Mouse (Mus musculus): ENCODE data around the gene Radil. TPM values are rescaled to one million over a fixed set of nuclear protein-coding genes. Genes with fewer than 3 reads are reported as not detected.

Gene Radil
- polyA plus RNA-seq, 1 experiment from 2014 or later, result 7.9 TPM

GRCm38 (mm10) chr5:142458791-142459557 lies 91.9 kb downstream of the Radil start:
- Histone ChIP-seq H3K36me3 (peaks cover 58% of the 10 kb centered on the region), H3K27me3 (no peaks in the 10 kb centered on the region), H3K9me3 (replicated peaks) (no peaks in the 10 kb centered on the region), H3K4me3 (replicated peaks) (no peak overlapping the region), H3K4me1 (peaks cover 20% of the 10 kb centered on the region), H3K9ac (no peak overlapping the region), H3K27ac (replicated peaks) (peak overlapping the region; percentile 78; the same call in 1 of the 2 replicates), H3K4me2 (replicated peaks) (no peak overlapping the region)
- ATAC-seq (ENCODE audit: insufficient number of reproducible peaks, low FRiP score, low TSS enrichment, low read depth), result no peak
- 78% methylated on average over 17 of the region's 17 CpGs for WGBS

DNA sequence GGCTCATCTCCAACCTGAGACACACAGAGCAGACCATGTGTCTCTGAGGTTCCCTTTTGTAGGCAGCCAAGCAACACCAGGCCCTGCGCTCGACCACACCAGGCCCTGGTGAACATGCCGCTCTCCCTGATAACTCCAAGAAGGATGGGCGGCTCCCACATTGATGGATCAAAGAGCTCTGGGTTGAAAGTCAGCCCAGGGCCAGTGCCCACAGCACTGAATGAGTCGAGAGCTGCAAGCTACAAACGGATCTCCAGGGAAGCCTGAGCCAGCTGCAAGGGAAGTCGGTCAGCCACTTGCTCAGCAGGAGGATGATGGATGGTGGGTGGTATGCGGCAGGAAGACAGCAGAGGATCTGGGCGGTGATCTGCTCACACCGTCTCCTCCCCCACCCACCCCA lies 93.6 kb downstream of the Radil start:
- Histone ChIP-seq H3K27me3 (no peaks in the 10 kb centered on the region), H3K4me2 (replicated peaks) (no peak overlapping the region), H3K9me3 (replicated peaks) (no peaks in the 10 kb centered on the region), H3K36me3 (peaks cover 70% of the 10 kb centered on the region), H3K9ac (no peak overlapping the region), H3K4me3 (replicated peaks) (no peak overlapping the region), H3K27ac (replicated peaks) (peak overlapping the region; percentile 34; the same call in 1 of the 2 replicates), H3K4me1 (peaks cover 13% of the 10 kb centered on the region; the same call in 1 of the 2 replicates)
- ATAC-seq (ENCODE audit: insufficient number of reproducible peaks, low FRiP score, low TSS enrichment, low read depth), result no peak
- 75% methylated on average over 10 of the region's 10 CpGs for WGBS

DNA sequence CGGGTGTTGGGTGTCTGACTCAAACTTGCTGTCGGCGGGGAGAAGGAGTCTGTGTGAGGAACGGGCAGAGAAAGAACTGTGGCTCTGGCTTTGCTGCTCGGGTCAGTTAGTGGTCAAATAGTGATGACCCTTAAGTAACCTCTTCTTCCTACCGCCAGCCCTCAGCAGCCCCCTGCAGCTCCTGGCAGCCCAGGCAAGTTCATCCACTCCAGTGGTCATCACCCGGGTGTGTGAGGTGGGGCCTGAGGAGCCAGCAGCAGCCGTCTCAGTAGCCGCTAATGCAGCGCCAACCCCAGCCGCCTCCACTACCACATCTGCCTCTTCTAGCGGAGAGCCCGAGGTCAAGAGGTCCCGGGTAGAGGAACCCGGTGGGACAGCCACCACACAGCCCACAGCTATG lies 94.6 kb downstream of the Radil start:
- Histone ChIP-seq H3K4me1 (peaks cover 13% of the 10 kb centered on the region; the same call in 1 of the 2 replicates), H3K27me3 (no peaks in the 10 kb centered on the region), H3K4me2 (replicated peaks) (no peak overlapping the region), H3K27ac (replicated peaks) (no peak overlapping the region), H3K36me3 (peaks cover 68% of the 10 kb centered on the region), H3K4me3 (replicated peaks) (no peak overlapping the region), H3K9ac (no peak overlapping the region), H3K9me3 (replicated peaks) (no peaks in the 10 kb centered on the region)
- ATAC-seq (ENCODE audit: insufficient number of reproducible peaks, low FRiP score, low TSS enrichment, low read depth), result no peak
- WGBS, result 77% methylated on average over 15 of the region's 15 CpGs

DNA sequence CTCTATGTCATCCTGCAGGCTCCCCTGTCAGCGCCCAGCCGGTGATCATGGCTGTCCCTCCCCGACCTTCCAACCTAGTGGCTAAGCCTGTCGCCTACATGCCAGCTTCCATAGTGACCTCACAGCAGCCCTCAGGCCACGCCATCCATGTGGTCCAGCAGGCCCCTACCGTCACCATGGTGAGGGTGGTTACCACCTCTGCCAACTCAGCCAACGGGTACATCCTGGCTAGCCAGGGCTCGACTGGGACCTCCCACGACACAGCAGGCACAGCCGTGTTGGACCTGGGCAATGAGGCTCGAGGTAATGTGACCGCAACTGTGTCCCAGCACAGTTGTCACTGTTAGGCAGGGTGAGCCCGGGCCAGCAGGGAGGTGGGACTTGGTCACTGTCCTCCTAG lies 97.2 kb downstream of the Radil start:
- Histone ChIP-seq H3K36me3 (peaks cover 90% of the 10 kb centered on the region), H3K27me3 (no peaks in the 10 kb centered on the region), H3K27ac (replicated peaks) (no peak overlapping the region), H3K4me3 (replicated peaks) (no peak overlapping the region), H3K9me3 (replicated peaks) (no peaks in the 10 kb centered on the region), H3K9ac (no peak overlapping the region), H3K4me1 (no peaks in the 10 kb centered on the region), H3K4me2 (replicated peaks) (no peak overlapping the region)
- 94% methylated on average over 13 of the region's 13 CpGs for WGBS
- no peak for ATAC-seq (ENCODE audit: insufficient number of reproducible peaks, low FRiP score, low TSS enrichment, low read depth)

GRCm38 (mm10) chr5:142451759-142452158 lies 99.1 kb downstream of the Radil start:
- WGBS, result 44% methylated on average over 1 of the region's 1 CpGs
- no peak for ATAC-seq (ENCODE audit: insufficient number of reproducible peaks, low FRiP score, low TSS enrichment, low read depth)
- no peak overlapping the region for H3K9ac ChIP-seq
- peaks cover 72% of the 10 kb centered on the region for H3K36me3 ChIP-seq
- H3K4me1 ChIP-seq, result peaks cover 11% of the 10 kb centered on the region
- no peak overlapping the region for H3K4me3 ChIP-seq (replicated peaks)
- H3K9me3 ChIP-seq (replicated peaks), result no peaks in the 10 kb centered on the region
- H3K27me3 ChIP-seq, result no peaks in the 10 kb centered on the region
- H3K4me2 ChIP-seq (replicated peaks), result no peak overlapping the region
- no peak overlapping the region for H3K27ac ChIP-seq (replicated peaks)

GRCm38 (mm10) chr5:142450846-142451245 lies 100.1 kb downstream of the Radil start:
- Histone ChIP-seq H3K4me1 (peaks cover 11% of the 10 kb centered on the region), H3K4me2 (replicated peaks) (no peak overlapping the region), H3K27me3 (no peaks in the 10 kb centered on the region), H3K36me3 (peaks cover 63% of the 10 kb centered on the region), H3K9ac (no peak overlapping the region), H3K27ac (replicated peaks) (no peak overlapping the region), H3K9me3 (replicated peaks) (no peaks in the 10 kb centered on the region), H3K4me3 (replicated peaks) (no peak overlapping the region)
- WGBS, result 91% methylated on average over 9 of the region's 9 CpGs
- ATAC-seq (ENCODE audit: insufficient number of reproducible peaks, low FRiP score, low TSS enrichment, low read depth), result no peak

DNA sequence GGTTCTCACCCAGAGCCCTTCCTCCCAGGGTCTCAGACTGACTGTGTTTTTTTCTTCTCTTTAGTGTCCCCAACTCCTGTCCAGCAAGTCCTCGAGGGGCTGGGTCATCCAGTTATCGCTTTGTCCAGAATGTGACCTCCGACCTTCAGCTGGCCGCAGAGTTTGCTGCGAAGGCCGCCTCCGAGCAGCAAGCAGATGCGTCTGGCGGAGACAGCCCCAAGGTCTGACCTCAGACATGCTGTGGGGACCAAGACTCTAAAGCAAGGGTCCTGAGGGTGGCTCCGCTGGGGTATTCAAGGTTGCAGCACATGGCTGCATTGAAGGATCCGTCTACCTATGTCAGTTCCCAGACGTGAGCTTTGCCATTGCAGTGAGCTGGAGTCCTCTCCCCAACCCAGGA lies 102.3 kb downstream of the Radil start:
- 50% methylated on average over 12 of the region's 12 CpGs for WGBS
- Histone ChIP-seq H3K36me3 (peaks cover 43% of the 10 kb centered on the region), H3K27me3 (no peaks in the 10 kb centered on the region), H3K4me1 (peaks cover 33% of the 10 kb centered on the region), H3K27ac (replicated peaks) (no peak overlapping the region), H3K9me3 (replicated peaks) (no peaks in the 10 kb centered on the region), H3K4me3 (replicated peaks) (no peak overlapping the region), H3K4me2 (replicated peaks) (no peak overlapping the region), H3K9ac (no peak overlapping the region)
- no peak for ATAC-seq (ENCODE audit: insufficient number of reproducible peaks, low FRiP score, low TSS enrichment, low read depth)

- Histone ChIP-seq H3K9ac (no peak overlapping the region), H3K36me3 (peaks cover 37% of the 10 kb centered on the region), H3K4me1 (peaks cover 39% of the 10 kb centered on the region), H3K9me3 (replicated peaks) (no peaks in the 10 kb centered on the region), H3K27ac (replicated peaks) (peak overlapping the region; percentile 70), H3K27me3 (no peaks in the 10 kb centered on the region), H3K4me2 (replicated peaks) (0 out of 2 replicates have a peak overlapping the region, but pooled peaks have one; percentile 13), H3K4me3 (replicated peaks) (no peak overlapping the region)
- peak; percentile 83 for ATAC-seq (ENCODE audit: insufficient number of reproducible peaks, low FRiP score, low TSS enrichment, low read depth)
- WGBS, result 3% methylated on average over 9 of the region's 9 CpGs
Measured at GRCm38 (mm10) chr5:142448076-142448475, 102.8 kb downstream of the Radil start.

GRCm38 (mm10) chr5:142445709-142446108 lies 105.2 kb downstream of the Radil start:
- WGBS, result 45% methylated on average over 8 of the region's 8 CpGs
- 0 out of 2 replicates have a peak overlapping the region, but pooled peaks have one; percentile 44 for H3K27ac ChIP-seq (replicated peaks)
- peaks cover 21% of the 10 kb centered on the region for H3K36me3 ChIP-seq
- H3K4me3 ChIP-seq (replicated peaks), result no peak overlapping the region
- ATAC-seq (ENCODE audit: insufficient number of reproducible peaks, low FRiP score, low TSS enrichment, low read depth), result no peak
- no peaks in the 10 kb centered on the region for H3K9me3 ChIP-seq (replicated peaks)
- peaks cover 61% of the 10 kb centered on the region for H3K4me1 ChIP-seq
- H3K27me3 ChIP-seq, result no peaks in the 10 kb centered on the region
- H3K4me2 ChIP-seq (replicated peaks), result no peak overlapping the region
- no peak overlapping the region for H3K9ac ChIP-seq

DNA sequence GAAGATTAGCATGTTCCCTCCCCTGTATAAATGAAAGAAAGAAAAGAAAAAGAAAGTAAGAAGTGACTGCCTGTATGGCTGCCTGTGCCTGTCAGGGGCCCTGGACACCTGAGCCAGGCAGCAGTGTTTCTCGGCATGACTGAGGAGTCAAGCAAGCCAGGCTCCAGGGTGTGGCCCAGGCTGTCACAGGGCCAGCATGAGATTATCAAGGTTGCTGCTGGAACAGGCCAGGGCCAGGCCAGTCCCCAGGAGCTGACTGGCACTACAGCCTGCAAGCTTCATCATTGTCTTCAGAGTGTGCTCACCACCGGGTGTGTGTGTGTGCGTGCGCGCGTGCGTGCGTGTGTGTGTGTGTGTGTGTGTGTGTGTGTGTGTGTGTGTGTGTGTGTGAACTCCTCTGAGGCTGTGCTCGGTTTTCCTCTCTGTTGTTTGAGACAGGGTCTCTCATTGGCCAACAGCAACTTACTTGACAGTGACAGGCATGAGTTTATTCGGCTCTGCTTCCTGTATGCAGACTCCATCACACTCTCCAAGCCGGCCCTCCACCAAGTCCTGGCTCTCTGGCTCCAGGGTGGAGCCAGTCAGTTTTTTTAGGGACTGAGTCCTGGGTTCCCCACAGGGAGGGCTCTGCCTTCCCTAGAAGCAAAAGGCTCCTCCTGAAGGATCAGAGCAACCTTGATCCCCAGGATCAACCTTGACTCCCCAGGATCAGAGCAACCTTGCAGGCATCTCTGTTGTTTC lies 105.9 kb downstream of the Radil start:
- H3K4me2 ChIP-seq (replicated peaks), result no peak overlapping the region
- H3K27ac ChIP-seq (replicated peaks), result peak overlapping the region; percentile 44; the same call in 1 of the 2 replicates
- 61% methylated on average over 11 of the region's 11 CpGs for WGBS
- ATAC-seq (ENCODE audit: insufficient number of reproducible peaks, low FRiP score, low TSS enrichment, low read depth), result no peak
- no peaks in the 10 kb centered on the region for H3K9me3 ChIP-seq (replicated peaks)
- no peak overlapping the region for H3K9ac ChIP-seq
- no peak overlapping the region for H3K4me3 ChIP-seq (replicated peaks)
- H3K27me3 ChIP-seq, result no peaks in the 10 kb centered on the region
- peaks cover 67% of the 10 kb centered on the region for H3K4me1 ChIP-seq
- H3K36me3 ChIP-seq, result peaks cover 14% of the 10 kb centered on the region

DNA sequence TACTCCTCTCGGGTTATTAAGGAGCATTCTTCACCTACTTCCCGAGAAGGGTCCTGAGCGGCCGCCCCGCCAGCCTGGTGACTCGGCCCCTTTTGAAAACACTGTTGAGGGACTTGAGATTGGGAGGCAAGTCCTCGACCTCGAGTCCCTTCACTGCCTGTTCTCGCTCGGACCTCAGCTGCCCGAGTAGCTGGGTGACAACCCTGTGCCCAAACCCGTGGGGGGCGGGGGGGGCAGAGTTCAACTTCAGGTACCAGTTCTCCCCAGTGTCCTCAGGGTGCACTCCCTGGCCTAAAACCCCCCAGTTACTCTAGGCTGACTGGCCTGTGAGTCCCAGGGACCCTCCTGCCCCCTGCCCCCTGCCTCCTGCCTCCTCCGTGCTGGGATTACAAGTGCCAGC lies 106.9 kb downstream of the Radil start:
- H3K9ac ChIP-seq, result no peak overlapping the region
- H3K4me2 ChIP-seq (replicated peaks), result no peak overlapping the region
- WGBS, result 72% methylated on average over 14 of the region's 14 CpGs
- peaks cover 76% of the 10 kb centered on the region for H3K4me1 ChIP-seq
- peaks cover 4% of the 10 kb centered on the region; the same call in 1 of the 2 replicates for H3K36me3 ChIP-seq
- no peak overlapping the region for H3K4me3 ChIP-seq (replicated peaks)
- H3K27ac ChIP-seq (replicated peaks), result peak overlapping the region; percentile 44; the same call in 1 of the 2 replicates
- H3K27me3 ChIP-seq, result no peaks in the 10 kb centered on the region
- ATAC-seq (ENCODE audit: insufficient number of reproducible peaks, low FRiP score, low TSS enrichment, low read depth), result no peak
- H3K9me3 ChIP-seq (replicated peaks), result no peaks in the 10 kb centered on the region

Measured in embryonic facial prominence, embryonic 15.5 days (tissue).